Mouse (Mus musculus): ENCODE data around the gene Chrm3. TPM values are rescaled to one million over a fixed set of nuclear protein-coding genes. Genes with fewer than 3 reads are reported as not detected.

The Chrm3 gene
- polyA plus RNA-seq, 1 experiment, result not detected

GRCm38 (mm10) chr13:9880401-9880800 lies 480.2 kb downstream of the Chrm3 start:
- Histone ChIP-seq H3ac (ENCODE audit: control insufficient read depth, insufficient read length, low read depth) (no peak overlapping the region), H3K36me3 (ENCODE audit: control insufficient read depth, insufficient read depth) (no peaks in the 10 kb centered on the region), H3K79me2 (ENCODE audit: control insufficient read depth, insufficient read depth) (no peaks in the 10 kb centered on the region), H3K27me3 (ENCODE audit: control insufficient read depth, insufficient read depth, insufficient read length) (no peaks in the 10 kb centered on the region), H3K4me3 (ENCODE audit: insufficient read depth, poor library complexity, severe bottlenecking) (no peak overlapping the region), H3K79me3 (ENCODE audit: low read depth) (no peaks in the 10 kb centered on the region)
- TF ChIP-seq USF1 (IDR thresholded peaks at IDR 0.05; ENCODE audit: low read depth) (no peak), MAX (IDR thresholded peaks at IDR 0.05) (no peak), CTCF (IDR thresholded peaks at IDR 0.05; ENCODE audit: control insufficient read depth, insufficient read depth, insufficient read length) (no peak), MYOD1 (IDR thresholded peaks at IDR 0.05; ENCODE audit: control insufficient read depth, insufficient read length, low read depth) (no peak)

GRCm38 (mm10) chr13:9878596-9879010 lies 482.0 kb downstream of the Chrm3 start:
- H3K79me3 ChIP-seq (ENCODE audit: low read depth), result no peaks in the 10 kb centered on the region
- no peaks in the 10 kb centered on the region for H3K36me3 ChIP-seq (ENCODE audit: control insufficient read depth, insufficient read depth)
- TF ChIP-seq FOSL1 (IDR thresholded peaks at IDR 0.05; ENCODE audit: insufficient read depth, low read length, poor library complexity, severe bottlenecking), result no peak
- no peak for TF ChIP-seq MYOG (IDR thresholded peaks at IDR 0.05; ENCODE audit: control insufficient read depth, extremely low read depth, insufficient read length)
- TF ChIP-seq CEBPB (IDR thresholded peaks at IDR 0.05; ENCODE audit: low read depth), result no peak
- TF ChIP-seq MAX (IDR thresholded peaks at IDR 0.05), result no peak
- no peak for TF ChIP-seq CTCF (IDR thresholded peaks at IDR 0.05; ENCODE audit: control insufficient read depth, insufficient read depth, insufficient read length)
- TF ChIP-seq MYOD1 (IDR thresholded peaks at IDR 0.05; ENCODE audit: control insufficient read depth, insufficient read length, low read depth), result no peak
- no peak for TF ChIP-seq USF1 (IDR thresholded peaks at IDR 0.05; ENCODE audit: low read depth)
- no peaks in the 10 kb centered on the region for H3K27me3 ChIP-seq (ENCODE audit: control insufficient read depth, insufficient read depth, insufficient read length)
- H3ac ChIP-seq (ENCODE audit: control insufficient read depth, insufficient read length, low read depth), result no peak overlapping the region
- no peaks in the 10 kb centered on the region for H3K79me2 ChIP-seq (ENCODE audit: control insufficient read depth, insufficient read depth)
- no peak overlapping the region for H3K4me3 ChIP-seq (ENCODE audit: insufficient read depth, poor library complexity, severe bottlenecking)

- Histone ChIP-seq H3K79me3 (ENCODE audit: low read depth) (no peaks in the 10 kb centered on the region), H3K79me2 (ENCODE audit: control insufficient read depth, insufficient read depth) (no peaks in the 10 kb centered on the region), H3K36me3 (ENCODE audit: control insufficient read depth, insufficient read depth) (no peaks in the 10 kb centered on the region), H3K27me3 (ENCODE audit: control insufficient read depth, insufficient read depth, insufficient read length) (no peaks in the 10 kb centered on the region), H3K4me3 (ENCODE audit: insufficient read depth, poor library complexity, severe bottlenecking) (no peak overlapping the region), H3ac (ENCODE audit: control insufficient read depth, insufficient read length, low read depth) (no peak overlapping the region)
- TF ChIP-seq CEBPB (IDR thresholded peaks at IDR 0.05; ENCODE audit: low read depth), result no peak
- TF ChIP-seq MAX (IDR thresholded peaks at IDR 0.05), result no peak
- no peak for TF ChIP-seq FOSL1 (IDR thresholded peaks at IDR 0.05; ENCODE audit: insufficient read depth, low read length, poor library complexity, severe bottlenecking)
- TF ChIP-seq MYOD1 (IDR thresholded peaks at IDR 0.05; ENCODE audit: control insufficient read depth, insufficient read length, low read depth), result no peak
- no peak for TF ChIP-seq USF1 (IDR thresholded peaks at IDR 0.05; ENCODE audit: low read depth)
- no peak for TF ChIP-seq MYOG (IDR thresholded peaks at IDR 0.05; ENCODE audit: control insufficient read depth, extremely low read depth, insufficient read length)
- no peak for TF ChIP-seq CTCF (IDR thresholded peaks at IDR 0.05; ENCODE audit: control insufficient read depth, insufficient read depth, insufficient read length)
Observed at GRCm38 (mm10) chr13:9873377-9873776, 487.3 kb downstream of the Chrm3 start.

- H3K79me3 ChIP-seq (ENCODE audit: low read depth), result no peaks in the 10 kb centered on the region
- TF ChIP-seq MYOG (IDR thresholded peaks at IDR 0.05; ENCODE audit: control insufficient read depth, extremely low read depth, insufficient read length) (no peak), CTCF (IDR thresholded peaks at IDR 0.05; ENCODE audit: control insufficient read depth, insufficient read depth, insufficient read length) (no peak), FOSL1 (IDR thresholded peaks at IDR 0.05; ENCODE audit: insufficient read depth, low read length, poor library complexity, severe bottlenecking) (no peak), CEBPB (IDR thresholded peaks at IDR 0.05; ENCODE audit: low read depth) (no peak), MYOD1 (IDR thresholded peaks at IDR 0.05; ENCODE audit: control insufficient read depth, insufficient read length, low read depth) (no peak), USF1 (IDR thresholded peaks at IDR 0.05; ENCODE audit: low read depth) (no peak), MAX (IDR thresholded peaks at IDR 0.05) (no peak)
- no peaks in the 10 kb centered on the region for H3K79me2 ChIP-seq (ENCODE audit: control insufficient read depth, insufficient read depth)
- no peaks in the 10 kb centered on the region for H3K36me3 ChIP-seq (ENCODE audit: control insufficient read depth, insufficient read depth)
- no peak overlapping the region for H3ac ChIP-seq (ENCODE audit: control insufficient read depth, insufficient read length, low read depth)
- no peak overlapping the region for H3K4me3 ChIP-seq (ENCODE audit: insufficient read depth, poor library complexity, severe bottlenecking)
- H3K27me3 ChIP-seq (ENCODE audit: control insufficient read depth, insufficient read depth, insufficient read length), result no peaks in the 10 kb centered on the region
Observed at GRCm38 (mm10) chr13:9866161-9866560, 494.5 kb downstream of the Chrm3 start.

- TF ChIP-seq CEBPB (IDR thresholded peaks at IDR 0.05; ENCODE audit: low read depth) (no peak), MAX (IDR thresholded peaks at IDR 0.05) (no peak), CTCF (IDR thresholded peaks at IDR 0.05; ENCODE audit: control insufficient read depth, insufficient read depth, insufficient read length) (no peak), MYOG (IDR thresholded peaks at IDR 0.05; ENCODE audit: control insufficient read depth, extremely low read depth, insufficient read length) (no peak), MYOD1 (IDR thresholded peaks at IDR 0.05; ENCODE audit: control insufficient read depth, insufficient read length, low read depth) (no peak), USF1 (IDR thresholded peaks at IDR 0.05; ENCODE audit: low read depth) (no peak), FOSL1 (IDR thresholded peaks at IDR 0.05; ENCODE audit: insufficient read depth, low read length, poor library complexity, severe bottlenecking) (no peak)
- no peaks in the 10 kb centered on the region for H3K36me3 ChIP-seq (ENCODE audit: control insufficient read depth, insufficient read depth)
- H3K79me3 ChIP-seq (ENCODE audit: low read depth), result no peaks in the 10 kb centered on the region
- H3K27me3 ChIP-seq (ENCODE audit: control insufficient read depth, insufficient read depth, insufficient read length), result peaks cover 4% of the 10 kb centered on the region
- no peak overlapping the region for H3ac ChIP-seq (ENCODE audit: control insufficient read depth, insufficient read length, low read depth)
- H3K4me3 ChIP-seq (ENCODE audit: insufficient read depth, poor library complexity, severe bottlenecking), result no peak overlapping the region
- H3K79me2 ChIP-seq (ENCODE audit: control insufficient read depth, insufficient read depth), result no peaks in the 10 kb centered on the region
Observed at GRCm38 (mm10) chr13:9847515-9847914, 513.1 kb downstream of the Chrm3 start.
